Comparison of ENCODE assay signal across 19 mouse cellular contexts in the genomic region with DNA sequence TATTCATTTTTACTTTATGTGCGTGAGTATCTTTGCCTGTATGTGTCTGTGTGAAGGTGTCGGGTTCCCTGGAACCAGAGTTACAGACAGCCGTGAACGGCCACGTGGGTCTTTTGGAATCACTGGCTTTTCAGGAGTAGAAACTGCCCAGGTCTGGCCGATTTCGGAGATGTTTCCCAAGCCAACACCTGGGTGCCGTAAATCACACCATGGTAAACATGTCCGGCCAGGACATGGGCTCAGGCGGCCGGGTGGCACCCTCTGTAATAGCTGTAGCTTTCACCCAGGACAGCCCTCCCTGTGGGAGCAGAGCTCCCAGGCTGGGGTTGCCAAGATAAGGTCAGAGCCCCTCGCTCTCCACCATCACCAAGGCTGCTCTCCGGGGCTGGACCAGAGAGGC.
A peak's percentile ranks its signal among the peaks of the same experiment; 100 is the strongest.
DNase-seq lines count a peak whose midpoint lies in the region; ATAC-seq and TF ChIP-seq lines count a peak whose summit lies in the region.
"Had no signal": no experiment of that assay in that cellular context is flagged by ENCODE, and none has a peak within 500 bp of the region (broad histone marks: within the 10 kb centered on the region; RNA-seq: fewer than 3 reads in every experiment).

No protein-coding gene starts in this region.

- DNase-seq in midbrain, embryonic 11.5 days (ENCODE audit: low spot score, missing footprints): peak; percentile 89
- no peak for DNase-seq in midbrain, postnatal 0 days (ENCODE audit: low spot score)
- no peak for DNase-seq in cerebellum, adult 11-12 months
- DNase-seq: adrenal gland, postnatal 14 days; cerebellum, adult 11 months; cerebellum, postnatal 25 days; gastrocnemius, postnatal 36 days; liver; right cerebral cortex, adult 18-20 months; thymus, adult 18-20 months had no signal

- H3K9me3 ChIP-seq in kidney, embryonic 14.5 days (ENCODE audit: control insufficient read depth, low read length): no peaks in the 10 kb centered on the region
- no peaks in the 10 kb centered on the region for H3K9me3 ChIP-seq in kidney, embryonic 15.5 days (replicated peaks)
- no peaks in the 10 kb centered on the region for H3K9me3 ChIP-seq in midbrain, embryonic 11.5 days (ENCODE audit: control insufficient read depth, low read length)
- no peaks in the 10 kb centered on the region for H3K9me3 ChIP-seq in midbrain, postnatal 0 days (ENCODE audit: low read length)
- H3K9me3 ChIP-seq in limb, embryonic 12.5 days: no peaks in the 10 kb centered on the region
- no peaks in the 10 kb centered on the region for H3K9me3 ChIP-seq in forebrain, embryonic 13.5 days (replicated peaks)
- H3K9me3 ChIP-seq: forebrain, embryonic 12.5 days; hindbrain, embryonic 12.5 days; neural tube, embryonic 12.5 days had no signal

- H3K4me1 ChIP-seq in kidney, embryonic 14.5 days (ENCODE audit: control insufficient read depth, insufficient read depth, low read length): no peaks in the 10 kb centered on the region
- H3K4me1 ChIP-seq in kidney, embryonic 15.5 days: peaks cover 15% of the 10 kb centered on the region
- peaks cover 2% of the 10 kb centered on the region; the same call in 1 of the 2 replicates for H3K4me1 ChIP-seq in midbrain, embryonic 11.5 days (ENCODE audit: control insufficient read depth, insufficient read depth, low read length)
- H3K4me1 ChIP-seq in midbrain, postnatal 0 days (ENCODE audit: insufficient read depth, low read length): no peaks in the 10 kb centered on the region
- H3K4me1 ChIP-seq in limb, embryonic 12.5 days (replicated peaks): peaks cover 6% of the 10 kb centered on the region
- H3K4me1 ChIP-seq in forebrain, embryonic 13.5 days: peaks cover 9% of the 10 kb centered on the region; the same call in 1 of the 2 replicates

- ATAC-seq in kidney, embryonic 14.5 days (ENCODE audit: low FRiP score, low TSS enrichment): 0 out of 2 replicates have a peak, but pooled peaks have one; percentile 51
- ATAC-seq in kidney, embryonic 15.5 days (replicated peaks; ENCODE audit: low FRiP score): no peak
- ATAC-seq in midbrain, embryonic 11.5 days (ENCODE audit: low FRiP score): no peak
- ATAC-seq in midbrain, postnatal 0 days (ENCODE audit: low FRiP score): no peak
- no peak for ATAC-seq in limb, embryonic 12.5 days (ENCODE audit: insufficient number of reproducible peaks, insufficient read depth, low FRiP score, low TSS enrichment, low read depth)
- ATAC-seq in activated CD4-positive, CD25-positive, alpha-beta regulatory T cell, adult 4 months: no peak
- ATAC-seq in forebrain, embryonic 13.5 days: no peak

- WGBS in kidney, embryonic 14.5 days: 7% methylated on average over 13 of the region's 13 CpGs
- WGBS in kidney, embryonic 15.5 days: 5% methylated on average over 13 of the region's 13 CpGs
- WGBS in midbrain, embryonic 11.5 days: 62% methylated on average over 13 of the region's 13 CpGs
- 58% methylated on average over 13 of the region's 13 CpGs for WGBS in midbrain, postnatal 0 days
- WGBS in limb, embryonic 12.5 days: 3% methylated on average over 13 of the region's 13 CpGs
- WGBS in forebrain, embryonic 13.5 days: 62% methylated on average over 13 of the region's 13 CpGs

- no peaks in the 10 kb centered on the region for H3K36me3 ChIP-seq in kidney, embryonic 14.5 days (ENCODE audit: control insufficient read depth, insufficient read depth, low read length)
- no peaks in the 10 kb centered on the region for H3K36me3 ChIP-seq in kidney, embryonic 15.5 days
- no peaks in the 10 kb centered on the region; the same call in 1 of the 2 replicates for H3K36me3 ChIP-seq in midbrain, embryonic 11.5 days (ENCODE audit: control insufficient read depth, insufficient read depth, low read length)
- H3K36me3 ChIP-seq in midbrain, postnatal 0 days (ENCODE audit: insufficient read depth, low read length): no peaks in the 10 kb centered on the region
- no peaks in the 10 kb centered on the region for H3K36me3 ChIP-seq in limb, embryonic 12.5 days
- H3K36me3 ChIP-seq in forebrain, embryonic 13.5 days (ENCODE audit: poor library complexity, severe bottlenecking): no peaks in the 10 kb centered on the region
- H3K36me3 ChIP-seq: forebrain, embryonic 12.5 days; G1E; hindbrain, embryonic 12.5 days; neural tube, embryonic 12.5 days had no signal

- no peak overlapping the region for H3K4me2 ChIP-seq in kidney, embryonic 14.5 days (replicated peaks; ENCODE audit: low read depth, low read length)
- H3K4me2 ChIP-seq in kidney, embryonic 15.5 days: no peak overlapping the region
- no peak overlapping the region for H3K4me2 ChIP-seq in midbrain, embryonic 11.5 days
- H3K4me2 ChIP-seq in midbrain, postnatal 0 days (ENCODE audit: low read depth, low read length, poor library complexity, severe bottlenecking): no peak overlapping the region
- H3K4me2 ChIP-seq in limb, embryonic 12.5 days: no peak overlapping the region
- H3K4me2 ChIP-seq in forebrain, embryonic 13.5 days: no peak overlapping the region
- H3K4me2 ChIP-seq: forebrain, embryonic 12.5 days; hindbrain, embryonic 12.5 days; neural tube, embryonic 12.5 days had no signal

- no peak overlapping the region for H3K27ac ChIP-seq in kidney, embryonic 14.5 days (ENCODE audit: low read depth, low read length)
- no peak overlapping the region for H3K27ac ChIP-seq in kidney, embryonic 15.5 days
- no peak overlapping the region for H3K27ac ChIP-seq in midbrain, embryonic 11.5 days (ENCODE audit: low read depth, low read length)
- no peak overlapping the region for H3K27ac ChIP-seq in midbrain, postnatal 0 days (ENCODE audit: low read depth, low read length)
- H3K27ac ChIP-seq in limb, embryonic 12.5 days: no peak overlapping the region
- H3K27ac ChIP-seq in forebrain, embryonic 13.5 days: no peak overlapping the region
- H3K27ac ChIP-seq: forebrain, embryonic 12.5 days; hindbrain, embryonic 12.5 days; neural tube, embryonic 12.5 days had no signal

- no peak overlapping the region for H3K9ac ChIP-seq in kidney, embryonic 14.5 days (ENCODE audit: low read depth, low read length)
- H3K9ac ChIP-seq in kidney, embryonic 15.5 days: no peak overlapping the region
- no peak overlapping the region for H3K9ac ChIP-seq in midbrain, embryonic 11.5 days (ENCODE audit: low read length)
- no peak overlapping the region for H3K9ac ChIP-seq in midbrain, postnatal 0 days (replicated peaks; ENCODE audit: low read length, poor library complexity, severe bottlenecking)
- H3K9ac ChIP-seq in limb, embryonic 12.5 days (replicated peaks): no peak overlapping the region
- no peak overlapping the region for H3K9ac ChIP-seq in forebrain, embryonic 13.5 days
- H3K9ac ChIP-seq: forebrain, embryonic 12.5 days; hindbrain, embryonic 12.5 days; neural tube, embryonic 12.5 days had no signal

- TF ChIP-seq CTCF in midbrain, postnatal 0 days (IDR thresholded peaks at IDR 0.05): no peak

- H3K4me3 ChIP-seq in kidney, embryonic 14.5 days (ENCODE audit: low read length): no peak overlapping the region
- no peak overlapping the region for H3K4me3 ChIP-seq in kidney, embryonic 15.5 days (replicated peaks)
- H3K4me3 ChIP-seq in midbrain, embryonic 11.5 days (ENCODE audit: low read depth, low read length): no peak overlapping the region
- H3K4me3 ChIP-seq in midbrain, postnatal 0 days (ENCODE audit: low read depth, low read length): no peak overlapping the region
- 0 out of 2 replicates have a peak overlapping the region, but pooled peaks have one; percentile 4 for H3K4me3 ChIP-seq in limb, embryonic 12.5 days (replicated peaks)
- H3K4me3 ChIP-seq in forebrain, embryonic 13.5 days: no peak overlapping the region
- H3K4me3 ChIP-seq: forebrain, embryonic 12.5 days; hindbrain, embryonic 12.5 days; neural tube, embryonic 12.5 days had no signal

- H3K27me3 ChIP-seq in kidney, embryonic 14.5 days (ENCODE audit: control insufficient read depth, insufficient read depth, low read length): peaks cover 96% of the 10 kb centered on the region
- peaks cover 100% of the 10 kb centered on the region for H3K27me3 ChIP-seq in kidney, embryonic 15.5 days
- peaks cover 88% of the 10 kb centered on the region for H3K27me3 ChIP-seq in midbrain, embryonic 11.5 days (ENCODE audit: control insufficient read depth, insufficient read depth, low read length)
- peaks cover 69% of the 10 kb centered on the region for H3K27me3 ChIP-seq in midbrain, postnatal 0 days (ENCODE audit: insufficient read depth, low read length)
- peaks cover 98% of the 10 kb centered on the region for H3K27me3 ChIP-seq in limb, embryonic 12.5 days
- H3K27me3 ChIP-seq in forebrain, embryonic 13.5 days: peaks cover 98% of the 10 kb centered on the region
